In the genomic region with DNA sequence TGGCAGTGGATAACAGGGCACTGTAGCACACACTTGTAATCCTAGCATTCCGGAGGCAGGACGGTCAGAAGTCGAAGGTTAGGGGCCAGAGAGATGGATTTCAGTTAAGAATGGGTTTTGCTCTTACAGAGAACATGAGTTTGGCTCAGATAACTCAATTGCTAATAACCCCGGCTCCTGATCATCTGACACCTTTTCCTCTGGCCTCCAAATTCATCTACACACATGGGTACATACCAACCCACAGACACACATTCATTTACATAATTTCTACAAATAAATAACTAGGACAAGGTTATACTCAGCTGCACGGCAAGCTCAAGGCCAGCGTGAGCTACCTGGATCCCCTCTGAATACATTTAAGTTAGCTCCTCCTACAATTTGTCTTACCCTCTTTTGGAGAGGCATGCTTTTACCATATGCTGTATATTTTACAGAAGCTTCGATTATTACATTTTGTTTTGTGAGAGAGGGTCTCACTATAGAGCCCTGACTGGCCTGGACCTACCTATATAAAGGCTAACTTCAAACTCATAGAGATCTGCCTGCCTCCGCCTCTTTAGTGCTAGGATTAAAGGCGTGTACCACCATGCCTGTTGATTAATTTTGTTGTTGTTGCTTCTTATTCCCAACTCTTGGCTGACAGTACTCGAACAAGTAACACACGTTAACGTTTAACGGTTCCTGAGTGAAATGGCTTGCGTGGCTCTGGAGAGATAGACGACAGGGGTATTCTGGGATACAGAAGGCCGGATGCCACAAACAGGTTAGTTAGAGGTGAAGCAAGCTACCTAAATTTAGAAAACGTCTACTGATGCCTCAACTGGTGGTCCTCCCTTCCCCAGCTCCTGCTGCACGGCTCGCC, we compare ENCODE assay signal across 8 mouse cellular contexts. TPM values are rescaled to one million over a fixed set of nuclear protein-coding genes. Genes with fewer than 3 reads are reported as not detected.
DNase-seq lines count a peak whose midpoint lies in the region; ATAC-seq lines count a peak whose summit lies in the region.

No protein-coding gene starts in this region.

- peak overlapping the region; percentile 91 for H3K4me3 ChIP-seq in kidney, embryonic 15.5 days (replicated peaks)
- peak overlapping the region; percentile 69 for H3K4me3 ChIP-seq in brown adipose tissue, adult 24 weeks (ENCODE audit: insufficient read depth, low read depth, low read length)
- H3K4me3 ChIP-seq in hindbrain, embryonic 12.5 days, result peak overlapping the region; percentile 86
- peak overlapping the region; percentile 64 for H3K4me3 ChIP-seq in midbrain, embryonic 11.5 days (ENCODE audit: low read depth, low read length)

- H3K9ac ChIP-seq in kidney, embryonic 15.5 days, result peak overlapping the region; percentile 77
- H3K9ac ChIP-seq in hindbrain, embryonic 12.5 days, result peak overlapping the region; percentile 82
- peak overlapping the region; percentile 86 for H3K9ac ChIP-seq in midbrain, embryonic 11.5 days (ENCODE audit: low read length)

- H3K4me2 ChIP-seq in kidney, embryonic 15.5 days, result peak overlapping the region; percentile 80
- peak overlapping the region; percentile 68 for H3K4me2 ChIP-seq in hindbrain, embryonic 12.5 days (replicated peaks)
- peak overlapping the region; percentile 63 for H3K4me2 ChIP-seq in midbrain, embryonic 11.5 days

- DNase-seq in kidney, postnatal 14 days, result no peak
- DNase-seq in midbrain, embryonic 11.5 days (ENCODE audit: low spot score, missing footprints), result no peak
- DNase-seq in layer of hippocampus, adult 9-10 months (ENCODE audit: low spot score), result no peak
- no peak for DNase-seq in frontal cortex, postnatal 14 days (ENCODE audit: low spot score in 2 of 2)
- DNase-seq in layer of hippocampus, postnatal 36 days, result no peak

- no peaks in the 10 kb centered on the region for H3K27me3 ChIP-seq in kidney, embryonic 15.5 days
- H3K27me3 ChIP-seq in hindbrain, embryonic 12.5 days, result no peaks in the 10 kb centered on the region
- no peaks in the 10 kb centered on the region for H3K27me3 ChIP-seq in midbrain, embryonic 11.5 days (ENCODE audit: control insufficient read depth, insufficient read depth, low read length)

- peak; percentile 47 for ATAC-seq in kidney, embryonic 15.5 days (replicated peaks; ENCODE audit: low FRiP score)
- ATAC-seq in hindbrain, embryonic 12.5 days (ENCODE audit: low FRiP score), result peak; percentile 59
- ATAC-seq in midbrain, embryonic 11.5 days (ENCODE audit: low FRiP score), result peak; percentile 43

- H3K9me3 ChIP-seq in kidney, embryonic 15.5 days (replicated peaks), result no peaks in the 10 kb centered on the region
- H3K9me3 ChIP-seq in hindbrain, embryonic 12.5 days (replicated peaks), result no peaks in the 10 kb centered on the region
- H3K9me3 ChIP-seq in midbrain, embryonic 11.5 days (ENCODE audit: control insufficient read depth, low read length), result no peaks in the 10 kb centered on the region

- 18% methylated on average over 19 of the region's 19 CpGs for WGBS in kidney, embryonic 15.5 days
- 23% methylated on average over 19 of the region's 19 CpGs for WGBS in hindbrain, embryonic 12.5 days
- 24% methylated on average over 19 of the region's 19 CpGs for WGBS in midbrain, embryonic 11.5 days

- peak overlapping the region; percentile 86 for H3K27ac ChIP-seq in kidney, embryonic 15.5 days
- H3K27ac ChIP-seq in brown adipose tissue, adult 24 weeks (replicated peaks; ENCODE audit: low read depth, low read length), result no peak overlapping the region
- H3K27ac ChIP-seq in hindbrain, embryonic 12.5 days, result peak overlapping the region; percentile 75
- H3K27ac ChIP-seq in midbrain, embryonic 11.5 days (ENCODE audit: low read depth, low read length), result peak overlapping the region; percentile 31; the same call in 1 of the 2 replicates

- peaks cover 14% of the 10 kb centered on the region for H3K4me1 ChIP-seq in kidney, embryonic 15.5 days
- peaks cover 2% of the 10 kb centered on the region; the same call in 1 of the 2 replicates for H3K4me1 ChIP-seq in brown adipose tissue, adult 24 weeks (ENCODE audit: control insufficient read depth, insufficient read depth, insufficient read length, low read length)
- H3K4me1 ChIP-seq in hindbrain, embryonic 12.5 days, result peaks cover 9% of the 10 kb centered on the region
- H3K4me1 ChIP-seq in midbrain, embryonic 11.5 days (ENCODE audit: control insufficient read depth, insufficient read depth, low read length), result peaks cover 8% of the 10 kb centered on the region

- H3K36me3 ChIP-seq in kidney, embryonic 15.5 days, result peaks cover 22% of the 10 kb centered on the region; the same call in 1 of the 2 replicates
- 0 out of 2 replicates have a peak, but pooled peaks cover 9% of the 10 kb centered on the region for H3K36me3 ChIP-seq in hindbrain, embryonic 12.5 days
- no peaks in the 10 kb centered on the region for H3K36me3 ChIP-seq in midbrain, embryonic 11.5 days (ENCODE audit: control insufficient read depth, insufficient read depth, low read length)

RNA-seq across cellular contexts. Expression of gene Xrcc2, which starts 0.7 kb away (rescaled TPM):
- polyA plus RNA-seq in kidney, embryonic 15.5 days (2015; fragmentation: Nextera tagmentation; extraction: Ambion mirVana), result 10.5 and 10.9 TPM in 2 replicates
- 3.0 and 3.3 TPM in 2 replicates for polyA plus RNA-seq in brown adipose tissue, adult 24 weeks (2012; ENCODE audit: insufficient read depth, insufficient read length, missing spikeins)
- 8.0 and 9.5 TPM in 2 replicates for polyA plus RNA-seq in hindbrain, embryonic 12.5 days (2016; fragmentation: Nextera tagmentation; extraction: Ambion mirVana)
- 9.7 and 10.2 TPM in 2 replicates for polyA plus RNA-seq in midbrain, embryonic 11.5 days (2014; fragmentation: Nextera tagmentation; extraction: Ambion mirVana)
- total RNA-seq in layer of hippocampus, postnatal 36 days (2021), result 1 to 10 TPM; 5.2 to 6.8 TPM

RNA-seq across cellular contexts. Expression of gene Actr3b, which starts 54.9 kb away (rescaled TPM):
- polyA plus RNA-seq in kidney, embryonic 15.5 days (2015; fragmentation: Nextera tagmentation; extraction: Ambion mirVana), result 5.2 and 5.3 TPM in 2 replicates
- 0.52 and 2.0 TPM in 2 replicates for polyA plus RNA-seq in brown adipose tissue, adult 24 weeks (2012; ENCODE audit: insufficient read depth, insufficient read length, missing spikeins)
- polyA plus RNA-seq in hindbrain, embryonic 12.5 days (2016; fragmentation: Nextera tagmentation; extraction: Ambion mirVana), result 9.4 and 10.0 TPM in 2 replicates
- polyA plus RNA-seq in midbrain, embryonic 11.5 days (2014; fragmentation: Nextera tagmentation; extraction: Ambion mirVana), result 7.4 and 7.8 TPM in 2 replicates
- total RNA-seq in layer of hippocampus, postnatal 36 days (2021), result 100 to 1,000 TPM; 133 to 143 TPM
